Mouse (Mus musculus) neutrophil, adult 83 days (primary cell): ENCODE measurements around the gene Vtcn1. TPM values are rescaled to one million over a fixed set of nuclear protein-coding genes. Genes with fewer than 3 reads are reported as not detected.

Source experiments
- total RNA-seq, 2 experiments: library from RNA; stranded (reverse); gene quantifications; one replicate each; pipeline ENCODE4 v1.2.4; 2023

Vtcn1 gene
- not detected for total RNA-seq

GRCm38 (mm10) chr3:100825225-100825965, at the start of gene Vtcn1:
Gene Vtcn1 (plus strand): TSS chr3:100825459.

GRCm38 (mm10) chr3:100921825-100922505, 96.7 kb downstream of the Vtcn1 start, which contains the start of gene Trim45:
Gene Trim45 (plus strand): TSS chr3:100922202.

Other genes with a start within 250 kb of the Vtcn1 start
- 10 to 100 TPM; 45.2 to 56.1 TPM for gene Man1a2, start 140.0 kb upstream of the Vtcn1 start, total RNA-seq
- gene Trim45, start 96.7 kb downstream of the Vtcn1 start, total RNA-seq, result 1 to 10 TPM; 1.8 to 3.1 TPM
- 10 to 100 TPM; 14.3 to 14.6 TPM for gene Ttf2, start 144.2 kb downstream of the Vtcn1 start, total RNA-seq
- 10 to 100 TPM; 55.7 to 57.4 TPM for gene Cd101, start 204.1 kb downstream of the Vtcn1 start, total RNA-seq